Mouse (Mus musculus) kidney, postnatal 10 days (tissue): ENCODE measurements around the gene Gm2026.
"Not testable (repeated sequence)": the region's sequence is repeated elsewhere in the genome, so short reads cannot be mapped to it uniquely, and the experiment has no call there.

Experiments used
- DNase-seq: peaks from one replicate; pipeline ENCODE4 v3.0.0; 2021; ENCODE audit warnings: mixed read lengths

The Gm2026 gene

DNA sequence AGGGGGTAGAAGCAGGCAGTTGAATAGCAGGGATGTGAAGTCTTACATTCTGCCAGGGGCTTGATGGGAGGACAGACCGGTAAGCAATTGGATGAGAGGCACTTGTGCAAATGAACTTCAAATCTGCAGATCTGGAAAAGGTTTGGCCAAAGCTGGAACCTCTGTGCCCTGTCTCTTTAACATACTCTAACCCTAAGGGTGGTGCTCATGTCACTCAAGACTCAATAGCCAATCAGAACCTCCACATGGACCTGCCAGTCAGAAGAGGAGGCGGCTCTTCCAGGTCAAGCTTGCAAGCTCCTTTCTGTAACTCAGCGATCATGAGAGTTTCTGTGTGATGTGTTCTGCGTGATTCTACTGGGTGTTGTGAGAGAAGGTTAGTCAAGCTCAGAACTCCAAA, at the start of gene Gm2026:
TSS of gene Gm2026 (plus strand) at position 301 of the 400 bp plus-strand sequence.
- not testable (repeated sequence) for DNase-seq

DNA sequence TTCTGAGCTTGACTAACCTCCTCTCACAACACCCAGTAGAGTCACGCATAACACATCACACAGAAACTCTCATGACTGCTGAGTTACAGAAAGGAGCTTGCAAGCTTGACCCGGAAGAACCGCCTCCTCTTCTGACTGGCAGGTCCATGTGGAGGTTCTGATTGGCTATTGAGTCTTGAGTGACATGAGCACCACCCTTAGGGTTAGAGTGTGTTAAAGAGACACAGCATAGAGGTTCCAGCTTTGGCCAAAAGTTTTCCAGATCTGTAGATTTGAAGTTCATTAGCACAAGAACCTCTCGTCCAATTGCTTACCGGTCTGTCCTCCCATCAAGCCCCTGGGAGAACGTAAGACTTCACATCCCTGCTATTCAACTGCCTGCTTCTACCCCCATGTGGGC, 34.1 kb upstream of the Gm2026 start, which contains the start of gene Zfp966:
TSS of gene Zfp966 (minus strand) at position 101 of the 400 bp plus-strand sequence.
- not testable (repeated sequence) for DNase-seq
